Mouse (Mus musculus) embryonic fibroblast, embryonic 13.5 days (primary cell): Measurements from ENCODE around the gene Rapgef4.

Source experiments
- CTCF ChIP-seq: IDR thresholded peaks from 2 replicates; pipeline ENCODE4 v1.5.1; 2011; ENCODE audit warnings: mild to moderate bottlenecking, control low read depth, low read length, moderate library complexity, borderline replicate concordance; ENCODE audit not compliant: insufficient read depth
- POLR2A ChIP-seq: IDR thresholded peaks from 2 replicates; pipeline ENCODE4 v1.6.1; 2011; ENCODE audit warnings: low read depth, mild to moderate bottlenecking, control low read depth, low read length, moderate library complexity

- no peak for TF ChIP-seq POLR2A
- no peak for TF ChIP-seq CTCF
Observed at GRCm38 (mm10) chr2:72178515-72178914, 197.5 kb downstream of the Rapgef4 start.
